Comparison of ENCODE assay signal across 16 mouse cellular contexts in the genomic region with DNA sequence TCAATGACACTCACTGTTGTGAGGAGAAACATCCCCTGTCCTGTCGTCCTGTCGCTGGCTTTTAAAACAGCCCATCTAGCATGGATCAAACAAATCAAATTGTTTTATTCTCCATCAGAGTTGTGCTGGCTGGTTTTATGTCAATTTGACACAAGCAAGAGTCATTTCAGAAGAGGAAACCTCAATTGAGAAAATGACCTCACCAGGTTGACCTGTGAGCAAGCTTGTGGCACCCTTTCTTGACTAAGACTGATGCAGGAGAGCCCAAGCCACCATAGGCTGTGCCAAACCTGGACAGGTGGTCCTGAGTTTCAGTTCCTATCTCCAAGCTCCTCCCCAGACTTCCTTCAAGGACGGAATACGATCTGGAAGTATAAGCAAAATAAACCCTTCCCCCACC.
"Had no signal": no experiment of that assay in that cellular context is flagged by ENCODE, and none has a peak within 500 bp of the region (broad histone marks: within the 10 kb centered on the region; RNA-seq: fewer than 3 reads in every experiment).

No protein-coding gene starts in this region.

- ATAC-seq: midbrain, embryonic 13.5 days; midbrain, embryonic 15.5 days had no signal

- H3K9me3 ChIP-seq: midbrain, embryonic 13.5 days; midbrain, embryonic 15.5 days; neural tube, embryonic 12.5 days; stomach, embryonic 15.5 days had no signal

- DNase-seq: lung, adult 18-20 months; lung, embryonic 14.5 days; lung, postnatal 10 days; right cerebral cortex, postnatal 14 days; thymus, adult 2 months; thymus, postnatal 25 days; thymus, postnatal 4 days had no signal

- H3K4me3 ChIP-seq: megakaryocyte, embryonic 14.5 days; midbrain, embryonic 13.5 days; midbrain, embryonic 15.5 days; neural tube, embryonic 12.5 days; stomach, embryonic 15.5 days had no signal

- H3K27me3 ChIP-seq: megakaryocyte, embryonic 14.5 days; midbrain, embryonic 13.5 days; midbrain, embryonic 15.5 days; neural tube, embryonic 12.5 days; stomach, embryonic 15.5 days had no signal

- H3K4me2 ChIP-seq: lung, embryonic 14.5 days; midbrain, embryonic 11.5 days; midbrain, embryonic 13.5 days; midbrain, embryonic 15.5 days; neural tube, embryonic 12.5 days; stomach, embryonic 15.5 days had no signal

- H3K36me3 ChIP-seq: midbrain, embryonic 13.5 days; midbrain, embryonic 15.5 days; neural tube, embryonic 12.5 days; stomach, embryonic 15.5 days had no signal

- H3K9ac ChIP-seq: liver, embryonic 14.5 days; lung, embryonic 14.5 days; midbrain, embryonic 13.5 days; midbrain, embryonic 15.5 days; neural tube, embryonic 12.5 days; stomach, embryonic 15.5 days had no signal

- H3K4me1 ChIP-seq: megakaryocyte, embryonic 14.5 days; midbrain, embryonic 15.5 days; neural tube, embryonic 12.5 days; stomach, embryonic 15.5 days had no signal

- H3K27ac ChIP-seq: liver, embryonic 14.5 days; macrophage; midbrain, embryonic 13.5 days; midbrain, embryonic 15.5 days; neural tube, embryonic 12.5 days; stomach, embryonic 15.5 days; stomach, postnatal 0 days had no signal
